Mouse (Mus musculus): Measurements from ENCODE around the gene Card19. TPM values are rescaled to one million over a fixed set of nuclear protein-coding genes. Genes with fewer than 3 reads are reported as not detected.

Card19 gene
- total RNA-seq, 1 experiment, result 16.9 TPM

DNA sequence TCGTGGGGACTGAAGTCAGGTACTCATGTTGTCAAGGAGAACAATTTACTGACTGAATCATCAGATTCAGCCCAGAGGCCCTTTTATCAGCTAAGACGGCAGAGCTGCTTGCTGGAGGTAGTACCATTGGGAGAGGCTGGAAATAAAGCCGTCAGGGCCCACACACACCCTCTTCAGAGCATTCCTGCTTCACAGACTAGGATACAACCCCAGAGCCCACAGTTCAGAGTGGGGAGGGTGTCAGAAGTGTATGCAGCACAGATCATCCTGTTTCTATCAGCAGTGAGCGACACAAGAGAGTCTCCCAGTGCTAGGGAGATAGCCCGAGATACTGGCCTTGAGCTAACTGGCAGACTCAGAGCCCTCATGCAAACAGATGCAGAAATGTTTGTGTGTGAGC, 32.7 kb downstream of the Card19 start:
- Histone ChIP-seq H3K4me3 (ENCODE audit: insufficient read depth in 1 of 2, low read depth in 1 of 2, low read length in 2 of 2, poor library complexity in 1 of 2, severe bottlenecking in 1 of 2) (no peak overlapping the region), H3K9ac (ENCODE audit: insufficient read depth, low read depth, low read length, poor library complexity, severe bottlenecking) (no peak overlapping the region), H3K4me1 (ENCODE audit: control insufficient read depth in 2 of 2, insufficient read depth in 2 of 2, low read length in 2 of 2, poor library complexity in 1 of 2) (peaks cover 0 to 11% of the 10 kb centered on the region in 2 experiments; a peak in 2 of 4 replicates), H3K9me3 (ENCODE audit: control insufficient read depth, insufficient read depth, low read depth, low read length) (no peaks in the 10 kb centered on the region), H3K36me3 (ENCODE audit: control insufficient read depth, insufficient read depth, low read length, poor library complexity, severe bottlenecking) (no peaks in the 10 kb centered on the region), H3K27ac (ENCODE audit: insufficient read depth, low read depth, low read length, poor library complexity, severe bottlenecking) (no peak overlapping the region)
- in situ Hi-C loops (cut with MboI; ENCODE audit: low sequenced_read_pairs in 2 of 2, unreplicated experiment in 2 of 2), result no loop called here
- TF ChIP-seq CHD2 (IDR thresholded peaks at IDR 0.05; ENCODE audit: low read depth, low read length), result no peak
- no peak for TF ChIP-seq ZC3H11A (IDR thresholded peaks at IDR 0.05; ENCODE audit: borderline replicate concordance, low read depth, low read length)
- TF ChIP-seq HCFC1 (IDR thresholded peaks at IDR 0.05; ENCODE audit: borderline replicate concordance, insufficient read depth, low read length), result no peak
- no peak for TF ChIP-seq MAFK (IDR thresholded peaks at IDR 0.05; ENCODE audit: insufficient read depth, low read depth, low read length)
- no peak for TF ChIP-seq ZNF384 (IDR thresholded peaks at IDR 0.05; ENCODE audit: low read depth, low read length)
- DNase-seq (ENCODE audit: low read depth, low spot score), result no peak

DNA sequence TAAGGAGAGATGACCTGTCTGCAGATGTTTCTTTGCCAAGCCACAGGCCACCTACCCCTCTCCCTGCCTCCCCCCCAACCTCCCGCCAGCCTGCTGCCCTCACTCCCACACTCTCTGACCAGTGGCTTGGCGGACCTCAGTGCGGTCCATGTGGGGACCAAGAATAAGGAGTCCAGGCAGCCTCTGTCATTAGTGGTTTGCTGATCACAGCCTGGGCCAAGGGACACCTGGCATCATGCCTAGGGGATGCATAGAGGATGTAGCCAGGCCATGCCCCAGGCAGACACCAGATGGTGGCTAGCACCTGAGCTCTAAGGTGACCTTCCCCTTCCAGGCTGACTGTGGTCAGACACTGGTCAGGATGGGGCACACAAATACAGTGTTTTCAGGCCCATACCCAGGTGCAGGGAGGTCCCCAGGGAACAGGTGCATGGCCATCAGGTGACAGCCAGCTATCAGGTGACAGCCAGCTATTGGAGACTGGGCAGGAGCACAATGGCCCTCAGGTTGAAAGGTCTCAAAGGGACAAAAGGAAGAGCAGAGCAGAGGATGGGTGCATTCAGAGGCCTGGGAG, 34.3 kb downstream of the Card19 start:
- H3K27ac ChIP-seq (ENCODE audit: insufficient read depth, low read depth, low read length, poor library complexity, severe bottlenecking), result no peak overlapping the region
- no peaks in the 10 kb centered on the region for H3K9me3 ChIP-seq (ENCODE audit: control insufficient read depth, insufficient read depth, low read depth, low read length)
- no peaks in the 10 kb centered on the region for H3K36me3 ChIP-seq (ENCODE audit: control insufficient read depth, insufficient read depth, low read length, poor library complexity, severe bottlenecking)
- no peak for DNase-seq (ENCODE audit: low read depth, low spot score)
- in situ Hi-C loops (cut with MboI; ENCODE audit: low sequenced_read_pairs in 2 of 2, unreplicated experiment in 2 of 2), result no loop called here
- H3K4me3 ChIP-seq (ENCODE audit: insufficient read depth in 1 of 2, low read depth in 1 of 2, low read length in 2 of 2, poor library complexity in 1 of 2, severe bottlenecking in 1 of 2), result no peak overlapping the region
- H3K9ac ChIP-seq (ENCODE audit: insufficient read depth, low read depth, low read length, poor library complexity, severe bottlenecking), result no peak overlapping the region
- peaks cover 0 to 7% of the 10 kb centered on the region in 2 experiments; a peak in 1 of 4 replicates for H3K4me1 ChIP-seq (ENCODE audit: control insufficient read depth in 2 of 2, insufficient read depth in 2 of 2, low read length in 2 of 2, poor library complexity in 1 of 2)
- TF ChIP-seq ZC3H11A (IDR thresholded peaks at IDR 0.05; ENCODE audit: borderline replicate concordance, low read depth, low read length), result no peak
- no peak for TF ChIP-seq ZNF384 (IDR thresholded peaks at IDR 0.05; ENCODE audit: low read depth, low read length)
- no peak for TF ChIP-seq MAFK (IDR thresholded peaks at IDR 0.05; ENCODE audit: insufficient read depth, low read depth, low read length)
- TF ChIP-seq CHD2 (IDR thresholded peaks at IDR 0.05; ENCODE audit: low read depth, low read length), result no peak
- TF ChIP-seq HCFC1 (IDR thresholded peaks at IDR 0.05; ENCODE audit: borderline replicate concordance, insufficient read depth, low read length), result no peak

DNA sequence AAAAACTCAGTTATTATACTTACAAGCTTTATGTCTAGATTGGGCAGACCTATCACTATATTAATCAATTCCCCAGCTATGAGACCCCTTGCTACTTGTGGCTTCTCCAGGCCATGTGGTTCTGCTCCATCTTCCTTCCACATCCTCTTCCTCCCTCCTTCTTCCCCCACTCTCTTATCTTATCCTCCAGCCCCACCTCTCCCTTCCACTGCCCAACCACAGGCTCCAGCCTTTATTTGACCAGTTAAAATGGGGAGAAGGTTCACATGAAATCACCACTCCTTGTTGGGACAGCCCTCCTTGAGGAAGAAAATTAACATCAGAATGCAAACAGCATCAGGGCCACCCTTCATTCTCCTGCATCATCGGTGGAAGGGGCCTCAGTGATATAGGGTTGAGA, 35.1 kb downstream of the Card19 start:
- no peak for TF ChIP-seq CHD2 (IDR thresholded peaks at IDR 0.05; ENCODE audit: low read depth, low read length)
- no peak for TF ChIP-seq ZNF384 (IDR thresholded peaks at IDR 0.05; ENCODE audit: low read depth, low read length)
- TF ChIP-seq HCFC1 (IDR thresholded peaks at IDR 0.05; ENCODE audit: borderline replicate concordance, insufficient read depth, low read length), result no peak
- no peak for TF ChIP-seq MAFK (IDR thresholded peaks at IDR 0.05; ENCODE audit: insufficient read depth, low read depth, low read length)
- no peak for TF ChIP-seq ZC3H11A (IDR thresholded peaks at IDR 0.05; ENCODE audit: borderline replicate concordance, low read depth, low read length)
- Histone ChIP-seq H3K9me3 (ENCODE audit: control insufficient read depth, insufficient read depth, low read depth, low read length) (no peaks in the 10 kb centered on the region), H3K4me3 (ENCODE audit: insufficient read depth in 1 of 2, low read depth in 1 of 2, low read length in 2 of 2, poor library complexity in 1 of 2, severe bottlenecking in 1 of 2) (no peak overlapping the region), H3K9ac (ENCODE audit: insufficient read depth, low read depth, low read length, poor library complexity, severe bottlenecking) (no peak overlapping the region), H3K4me1 (ENCODE audit: control insufficient read depth in 2 of 2, insufficient read depth in 2 of 2, low read length in 2 of 2, poor library complexity in 1 of 2) (peaks cover 0 to 5% of the 10 kb centered on the region in 2 experiments; a peak in 1 of 4 replicates), H3K27ac (ENCODE audit: insufficient read depth, low read depth, low read length, poor library complexity, severe bottlenecking) (no peak overlapping the region), H3K36me3 (ENCODE audit: control insufficient read depth, insufficient read depth, low read length, poor library complexity, severe bottlenecking) (no peaks in the 10 kb centered on the region)
- in situ Hi-C loops (cut with MboI; ENCODE audit: low sequenced_read_pairs in 2 of 2, unreplicated experiment in 2 of 2), result no loop called here
- no peak for DNase-seq (ENCODE audit: low read depth, low spot score)

DNA sequence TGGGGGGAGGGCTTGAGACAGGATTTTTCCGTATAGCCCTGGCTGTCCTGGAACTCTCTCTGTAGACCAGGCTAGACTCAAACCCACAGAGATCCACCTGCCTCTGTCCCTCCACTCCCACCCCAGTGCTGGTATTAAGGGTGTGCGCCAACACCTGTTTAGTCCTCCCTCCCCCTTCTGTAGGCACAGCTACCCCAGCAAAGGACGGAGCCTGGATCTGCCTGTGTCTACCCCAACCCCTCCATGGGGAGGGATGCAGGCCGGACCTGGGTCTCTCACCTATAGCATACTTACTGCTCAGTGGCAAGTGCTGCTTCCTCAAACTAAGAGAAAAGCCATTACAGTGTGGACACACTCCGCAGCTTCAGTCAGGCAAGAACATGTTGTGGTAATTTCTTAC, 35.6 kb downstream of the Card19 start:
- in situ Hi-C loops (cut with MboI; ENCODE audit: low sequenced_read_pairs in 2 of 2, unreplicated experiment in 2 of 2), result no loop called here

More for the DNA sequence above, 35.6 kb downstream of the Card19 start:
- DNase-seq (ENCODE audit: low read depth, low spot score), result no peak
- no peaks in the 10 kb centered on the region for H3K9me3 ChIP-seq (ENCODE audit: control insufficient read depth, insufficient read depth, low read depth, low read length)
- H3K27ac ChIP-seq (ENCODE audit: insufficient read depth, low read depth, low read length, poor library complexity, severe bottlenecking), result no peak overlapping the region
- H3K4me3 ChIP-seq (ENCODE audit: insufficient read depth in 1 of 2, low read depth in 1 of 2, low read length in 2 of 2, poor library complexity in 1 of 2, severe bottlenecking in 1 of 2), result no peak overlapping the region
- TF ChIP-seq HCFC1 (IDR thresholded peaks at IDR 0.05; ENCODE audit: borderline replicate concordance, insufficient read depth, low read length), result no peak
- TF ChIP-seq CHD2 (IDR thresholded peaks at IDR 0.05; ENCODE audit: low read depth, low read length), result no peak
- TF ChIP-seq MAFK (IDR thresholded peaks at IDR 0.05; ENCODE audit: insufficient read depth, low read depth, low read length), result no peak
- no peak for TF ChIP-seq ZNF384 (IDR thresholded peaks at IDR 0.05; ENCODE audit: low read depth, low read length)
- TF ChIP-seq ZC3H11A (IDR thresholded peaks at IDR 0.05; ENCODE audit: borderline replicate concordance, low read depth, low read length), result no peak
- peaks cover 0 to 5% of the 10 kb centered on the region in 2 experiments; a peak in 1 of 4 replicates for H3K4me1 ChIP-seq (ENCODE audit: control insufficient read depth in 2 of 2, insufficient read depth in 2 of 2, low read length in 2 of 2, poor library complexity in 1 of 2)
- no peaks in the 10 kb centered on the region for H3K36me3 ChIP-seq (ENCODE audit: control insufficient read depth, insufficient read depth, low read length, poor library complexity, severe bottlenecking)
- H3K9ac ChIP-seq (ENCODE audit: insufficient read depth, low read depth, low read length, poor library complexity, severe bottlenecking), result no peak overlapping the region

Data from ES-E14 (cell line).